Mouse (Mus musculus): ENCODE data around the gene Nat8. TPM values are rescaled to one million over a fixed set of nuclear protein-coding genes. Genes with fewer than 3 reads are reported as not detected.
A peak's percentile ranks its signal among the peaks of the same experiment; 100 is the strongest.
"Not testable (repeated sequence)": the region's sequence is repeated elsewhere in the genome, so short reads cannot be mapped to it uniquely, and the experiment has no call there.

The Nat8 gene
- polyA plus RNA-seq, 1 experiment from 2014 or later = 51.8 TPM

DNA sequence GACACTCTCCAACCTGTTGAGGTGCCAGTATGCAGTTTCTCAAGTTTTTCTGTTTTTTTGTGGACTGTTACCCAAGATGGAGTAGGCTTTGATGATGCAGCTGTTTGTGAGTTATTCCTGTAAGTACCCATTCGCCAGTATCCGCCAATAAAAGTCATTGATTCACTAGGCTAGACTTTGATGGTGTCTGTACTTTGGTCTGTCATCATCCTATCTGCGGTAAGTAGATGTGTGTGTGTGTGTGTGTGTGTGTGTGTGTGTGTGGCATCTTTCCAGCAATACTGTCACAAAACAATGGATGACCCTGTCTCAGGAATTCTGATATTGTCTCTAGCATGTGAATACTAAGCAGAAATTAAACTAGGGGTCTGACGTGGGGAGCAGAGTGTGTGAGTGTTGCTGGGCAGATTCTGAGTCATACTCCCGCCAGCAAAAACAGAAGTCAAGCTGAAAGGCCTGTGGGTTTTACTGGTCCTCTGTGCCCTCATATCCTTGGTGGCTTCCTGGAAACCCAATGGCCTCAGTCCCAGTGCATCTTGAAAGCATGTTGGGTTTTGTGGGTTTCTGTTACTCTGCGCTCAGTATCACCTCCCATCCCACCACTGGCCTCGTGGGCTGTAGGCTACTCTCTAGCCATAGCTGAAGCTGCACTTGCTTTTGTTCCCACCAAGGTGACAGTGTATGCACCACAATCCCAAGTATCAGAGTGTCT is 19.3 kb upstream of the Nat8 start:
- Histone ChIP-seq H3K9ac (ENCODE audit: low read depth, low read length) (no peak overlapping the region), H3K36me3 (ENCODE audit: control insufficient read depth, insufficient read depth) (no peaks in the 10 kb centered on the region), H3K27ac (ENCODE audit: low read depth, low read length) (no peak overlapping the region), H3K4me1 (replicated peaks; ENCODE audit: control insufficient read depth, insufficient read depth, low read length) (no peaks in the 10 kb centered on the region), H3K9me3 (ENCODE audit: control insufficient read depth) (no peaks in the 10 kb centered on the region), H3K4me3 (ENCODE audit: low read depth, low read length) (no peak overlapping the region), H3K4me2 (replicated peaks; ENCODE audit: low read depth) (no peak overlapping the region), H3K27me3 (replicated peaks; ENCODE audit: control insufficient read depth, insufficient read depth, low read length) (no peaks in the 10 kb centered on the region)
- no peak for TF ChIP-seq CTCF (IDR thresholded peaks at IDR 0.05; ENCODE audit: low read depth)
- 67% methylated on average over 7 of the region's 7 CpGs for WGBS
- peak; percentile 78 for ATAC-seq

DNA sequence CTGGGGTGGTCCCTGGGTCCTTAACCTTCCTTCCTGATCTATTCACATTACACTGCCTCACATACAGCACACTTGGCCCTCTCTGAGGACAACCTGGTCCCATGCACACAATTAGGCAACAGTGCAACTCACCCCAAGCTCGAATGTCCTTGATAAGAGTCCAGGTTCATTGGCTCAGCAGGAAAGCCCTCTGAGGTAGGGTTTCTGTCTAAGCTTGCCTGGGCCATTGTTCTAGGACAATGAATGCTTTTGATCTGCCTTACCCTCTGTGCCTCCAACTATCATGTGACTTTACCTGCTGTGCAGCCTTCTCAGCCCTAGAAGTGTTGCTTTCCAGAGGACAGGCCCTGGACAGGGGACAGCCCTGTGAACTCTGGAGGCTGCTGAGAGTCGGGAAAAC is 17.4 kb upstream of the Nat8 start:
- ATAC-seq = no peak
- WGBS = 16% methylated on average over 2 of the region's 2 CpGs
- no peak overlapping the region for H3K27ac ChIP-seq (ENCODE audit: low read depth, low read length)
- no peak overlapping the region for H3K4me2 ChIP-seq (replicated peaks; ENCODE audit: low read depth)
- H3K36me3 ChIP-seq (ENCODE audit: control insufficient read depth, insufficient read depth) = no peaks in the 10 kb centered on the region
- no peaks in the 10 kb centered on the region for H3K27me3 ChIP-seq (replicated peaks; ENCODE audit: control insufficient read depth, insufficient read depth, low read length)
- no peaks in the 10 kb centered on the region for H3K4me1 ChIP-seq (replicated peaks; ENCODE audit: control insufficient read depth, insufficient read depth, low read length)
- H3K9me3 ChIP-seq (ENCODE audit: control insufficient read depth) = no peaks in the 10 kb centered on the region
- H3K9ac ChIP-seq (ENCODE audit: low read depth, low read length) = no peak overlapping the region
- H3K4me3 ChIP-seq (ENCODE audit: low read depth, low read length) = no peak overlapping the region
- TF ChIP-seq CTCF (IDR thresholded peaks at IDR 0.05; ENCODE audit: low read depth) = no peak

DNA sequence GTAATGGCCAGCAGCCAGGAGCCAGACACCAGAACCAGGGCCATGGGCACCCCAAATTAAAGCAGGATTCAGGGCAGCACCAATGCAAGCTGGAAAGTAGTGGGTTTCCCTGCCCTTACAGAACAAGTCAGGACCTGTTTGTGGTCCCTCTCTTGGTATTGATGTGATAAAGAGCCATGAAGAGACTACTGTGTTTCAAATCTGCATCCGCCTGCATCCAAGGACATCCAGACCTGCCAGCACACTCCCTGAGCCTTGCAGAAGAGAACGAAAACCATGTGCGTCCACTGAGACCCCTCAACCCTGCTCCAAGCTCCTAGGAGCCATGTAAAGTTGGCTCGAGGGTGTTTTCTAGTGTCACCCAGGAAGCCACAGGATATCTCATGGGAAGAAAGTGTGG is 16.3 kb upstream of the Nat8 start:
- no peak for TF ChIP-seq CTCF (IDR thresholded peaks at IDR 0.05; ENCODE audit: low read depth)
- Histone ChIP-seq H3K27ac (ENCODE audit: low read depth, low read length) (no peak overlapping the region), H3K9me3 (ENCODE audit: control insufficient read depth) (no peaks in the 10 kb centered on the region), H3K4me1 (replicated peaks; ENCODE audit: control insufficient read depth, insufficient read depth, low read length) (no peaks in the 10 kb centered on the region), H3K36me3 (ENCODE audit: control insufficient read depth, insufficient read depth) (no peaks in the 10 kb centered on the region), H3K9ac (ENCODE audit: low read depth, low read length) (no peak overlapping the region), H3K27me3 (replicated peaks; ENCODE audit: control insufficient read depth, insufficient read depth, low read length) (no peaks in the 10 kb centered on the region), H3K4me2 (replicated peaks; ENCODE audit: low read depth) (no peak overlapping the region), H3K4me3 (ENCODE audit: low read depth, low read length) (no peak overlapping the region)
- WGBS = 86% methylated on average over 4 of the region's 4 CpGs
- ATAC-seq = no peak

DNA sequence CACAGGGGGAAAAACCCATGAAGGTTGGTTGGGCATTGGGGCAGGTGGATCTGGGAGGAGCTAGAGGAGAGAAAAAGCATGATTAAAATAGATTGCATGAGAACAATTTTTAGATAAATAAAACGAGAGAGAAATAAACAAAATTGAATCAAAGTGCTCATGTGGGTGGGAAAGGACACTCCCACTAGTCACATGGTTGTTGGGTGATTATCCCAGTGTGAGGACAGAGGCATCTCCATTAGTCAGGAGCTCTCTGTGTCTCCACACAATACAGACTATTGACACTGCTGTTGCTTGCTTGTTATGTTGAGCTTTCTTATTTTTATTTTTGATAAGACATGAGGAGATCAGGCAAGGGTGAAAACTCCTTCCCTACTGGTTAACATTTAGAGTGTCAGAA is 15.0 kb upstream of the Nat8 start:
- Histone ChIP-seq H3K9me3 (ENCODE audit: control insufficient read depth) (no peaks in the 10 kb centered on the region), H3K4me3 (ENCODE audit: low read depth, low read length) (no peak overlapping the region), H3K36me3 (ENCODE audit: control insufficient read depth, insufficient read depth) (no peaks in the 10 kb centered on the region), H3K9ac (ENCODE audit: low read depth, low read length) (no peak overlapping the region), H3K27me3 (replicated peaks; ENCODE audit: control insufficient read depth, insufficient read depth, low read length) (no peaks in the 10 kb centered on the region), H3K4me1 (replicated peaks; ENCODE audit: control insufficient read depth, insufficient read depth, low read length) (no peaks in the 10 kb centered on the region), H3K27ac (ENCODE audit: low read depth, low read length) (no peak overlapping the region), H3K4me2 (replicated peaks; ENCODE audit: low read depth) (no peak overlapping the region)
- TF ChIP-seq CTCF (IDR thresholded peaks at IDR 0.05; ENCODE audit: low read depth) = no peak
- WGBS = 38% methylated on average over 1 of the region's 1 CpGs
- no peak for ATAC-seq

- H3K4me2 ChIP-seq (replicated peaks; ENCODE audit: low read depth); H3K27me3 ChIP-seq (replicated peaks; ENCODE audit: control insufficient read depth, insufficient read depth, low read length); H3K4me1 ChIP-seq (replicated peaks; ENCODE audit: control insufficient read depth, insufficient read depth, low read length); H3K36me3 ChIP-seq (ENCODE audit: control insufficient read depth, insufficient read depth); H3K27ac ChIP-seq (ENCODE audit: low read depth, low read length); H3K4me3 ChIP-seq (ENCODE audit: low read depth, low read length); ATAC-seq; H3K9ac ChIP-seq (ENCODE audit: low read depth, low read length); H3K9me3 ChIP-seq (ENCODE audit: control insufficient read depth): not testable (repeated sequence)
- 0 out of 2 replicates have a peak, but pooled peaks have one; percentile 10 for TF ChIP-seq CTCF (IDR thresholded peaks at IDR 0.05; ENCODE audit: low read depth)
- WGBS = 81% methylated on average over 22 of the region's 25 CpGs
Observed at GRCm38 (mm10) chr6:85843677-85844458, 12.0 kb upstream of the Nat8 start.

- Histone ChIP-seq H3K4me1 (replicated peaks; ENCODE audit: control insufficient read depth, insufficient read depth, low read length) (no peaks in the 10 kb centered on the region), H3K9me3 (ENCODE audit: control insufficient read depth) (no peaks in the 10 kb centered on the region), H3K36me3 (ENCODE audit: control insufficient read depth, insufficient read depth) (no peaks in the 10 kb centered on the region), H3K4me3 (ENCODE audit: low read depth, low read length) (no peak overlapping the region), H3K9ac (ENCODE audit: low read depth, low read length) (no peak overlapping the region), H3K4me2 (replicated peaks; ENCODE audit: low read depth) (no peak overlapping the region), H3K27ac (ENCODE audit: low read depth, low read length) (no peak overlapping the region), H3K27me3 (replicated peaks; ENCODE audit: control insufficient read depth, insufficient read depth, low read length) (no peaks in the 10 kb centered on the region)
- TF ChIP-seq CTCF (IDR thresholded peaks at IDR 0.05; ENCODE audit: low read depth) = no peak
- no peak for ATAC-seq
- WGBS = 65% methylated on average over 4 of the region's 4 CpGs
Observed at GRCm38 (mm10) chr6:85839982-85840381, 8.1 kb upstream of the Nat8 start.

Measured in intestine, postnatal 0 days (tissue).